Mouse (Mus musculus) hindbrain, embryonic 13.5 days (tissue): ENCODE measurements at regions not wholly inside any gene's neighbourhood (a gene's known extent, or its start where the extent isn't known, plus 50 kb on each side); places are given as distances from the start of the nearest gene placed in this dataset.

Source experiments
- ATAC-seq: fragments of 200-750 bp; cut with Nextera tagmentation; 2 replicates; pipeline ENCODE4 v1.8.0; 2017; ENCODE audit warnings: moderate TSS enrichment; ENCODE audit not compliant: low FRiP score
- H3K27ac ChIP-seq: fragments of 300-500 bp; sonication (generic); 2 replicates; pipeline ENCODE4 v1.5.1; 2015; ENCODE audit warnings: inconsistent platforms, mild to moderate bottlenecking, moderate library complexity
- H3K27me3 ChIP-seq: fragments of 300-500 bp; sonication (generic); 2 replicates; pipeline ENCODE4 v1.6.1; 2015; ENCODE audit warnings: mild to moderate bottlenecking, inconsistent platforms
- H3K36me3 ChIP-seq: fragments of 300-500 bp; sonication (generic); 2 replicates; pipeline ENCODE4 v1.6.1; 2015; ENCODE audit warnings: mild to moderate bottlenecking, inconsistent platforms
- H3K4me1 ChIP-seq: fragments of 300-500 bp; sonication (generic); replicated peaks from 2 replicates; pipeline ENCODE4 v1.6.1; 2015; ENCODE audit warnings: inconsistent platforms
- H3K4me2 ChIP-seq: fragments of 300-500 bp; sonication (generic); 2 replicates; pipeline ENCODE4 v1.6.1; 2015; ENCODE audit warnings: inconsistent platforms, mild to moderate bottlenecking, moderate library complexity
- H3K4me3 ChIP-seq: fragments of 300-500 bp; sonication (generic); 2 replicates; pipeline ENCODE4 v1.5.1; 2015; ENCODE audit warnings: mild to moderate bottlenecking, inconsistent platforms
- H3K9ac ChIP-seq: fragments of 300-500 bp; sonication (generic); 2 replicates; pipeline ENCODE4 v1.6.1; 2015; ENCODE audit warnings: mild to moderate bottlenecking, inconsistent platforms
- H3K9me3 ChIP-seq: fragments of 300-500 bp; sonication (generic); 2 replicates; pipeline ENCODE4 v1.6.1; 2016; ENCODE audit warnings: inconsistent platforms
- WGBS: fragments of 180-500 bp; shearing (Covaris S2); methylation state at CpG from one replicate; pipeline ENCODE4 v1.1.7; 2015; 5-methylcytosine and 5-hydroxymethylcytosine counted together

DNA sequence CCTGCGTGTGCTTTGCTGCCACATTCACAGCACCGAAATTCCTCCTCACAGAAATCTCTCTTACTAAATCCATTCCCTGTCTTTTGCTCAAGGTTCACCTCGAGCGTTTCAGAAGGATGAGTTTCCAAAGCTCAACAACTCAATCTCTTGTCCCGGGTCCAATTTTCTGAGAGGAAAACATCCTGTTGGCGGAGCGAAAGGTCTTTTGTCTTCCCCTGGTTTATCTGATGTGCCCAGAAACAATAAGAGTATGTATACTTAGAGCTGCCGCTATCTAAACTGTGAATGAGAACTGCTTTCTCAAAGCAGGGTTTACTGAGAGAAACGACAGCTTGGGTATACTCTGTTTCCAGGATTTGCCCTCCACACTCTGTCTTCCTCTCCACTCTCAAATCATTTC lies 115.6 kb upstream of the Lrig3 start:
- H3K27ac ChIP-seq: no peak overlapping the region
- no peak overlapping the region for H3K4me3 ChIP-seq
- 60% methylated on average over 9 of the region's 9 CpGs for WGBS
- H3K9me3 ChIP-seq: no peaks in the 10 kb centered on the region
- H3K4me1 ChIP-seq: peaks cover under 1% of the 10 kb centered on the region; the same call in 1 of the 2 replicates
- H3K27me3 ChIP-seq: no peaks in the 10 kb centered on the region
- H3K4me2 ChIP-seq: no peak overlapping the region
- H3K36me3 ChIP-seq: no peaks in the 10 kb centered on the region
- ATAC-seq: no peak
- H3K9ac ChIP-seq: no peak overlapping the region

DNA sequence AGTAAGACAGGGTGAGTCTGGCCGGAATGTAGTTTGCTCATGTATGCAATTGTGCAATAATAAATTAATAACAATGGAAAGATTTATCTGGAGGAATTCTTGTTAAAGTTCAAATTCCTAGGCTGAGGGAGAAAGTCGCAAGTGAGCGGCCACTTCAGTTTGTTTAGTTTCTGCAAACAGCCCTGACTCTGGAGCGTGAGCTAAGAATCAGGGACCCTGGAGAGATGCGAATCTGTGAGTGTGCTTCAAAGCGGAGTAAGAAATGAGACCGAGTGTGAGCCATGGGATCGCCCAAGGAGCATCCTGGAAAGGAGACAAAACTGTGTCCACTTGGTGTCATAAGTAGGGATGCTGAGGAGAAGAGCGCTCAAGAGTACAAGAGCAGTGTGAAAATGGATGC lies 104.2 kb upstream of the Lrig3 start:
- Histone ChIP-seq H3K4me2 (no peak overlapping the region), H3K9me3 (no peaks in the 10 kb centered on the region), H3K27me3 (no peaks in the 10 kb centered on the region), H3K9ac (no peak overlapping the region), H3K27ac (no peak overlapping the region), H3K4me1 (no peaks in the 10 kb centered on the region), H3K4me3 (no peak overlapping the region), H3K36me3 (no peaks in the 10 kb centered on the region)
- 93% methylated on average over 9 of the region's 9 CpGs for WGBS
- ATAC-seq: no peak

DNA sequence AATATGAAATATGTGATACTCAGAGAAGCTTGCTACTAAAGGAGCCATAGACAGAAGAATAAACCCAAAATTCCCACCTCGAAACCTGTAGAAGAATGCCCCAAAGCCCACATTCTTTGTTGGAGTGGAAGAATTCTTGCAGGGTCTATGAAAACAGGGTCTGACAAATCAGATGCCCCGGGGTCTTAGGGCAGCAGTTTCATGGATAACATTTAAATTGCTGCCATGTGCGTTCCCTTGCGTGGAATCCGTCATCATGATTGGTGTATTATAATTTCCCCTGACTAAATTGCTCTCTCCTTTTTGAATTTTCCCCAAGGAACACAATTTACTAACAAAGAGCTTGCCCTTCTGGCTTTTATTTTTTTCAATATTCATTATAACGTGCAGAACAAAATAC lies 99.6 kb upstream of the Lrig3 start:
- no peak for ATAC-seq
- Histone ChIP-seq H3K4me2 (no peak overlapping the region), H3K9me3 (no peaks in the 10 kb centered on the region), H3K27ac (no peak overlapping the region), H3K9ac (no peak overlapping the region), H3K27me3 (no peaks in the 10 kb centered on the region), H3K4me1 (no peaks in the 10 kb centered on the region), H3K4me3 (no peak overlapping the region), H3K36me3 (no peaks in the 10 kb centered on the region)
- 59% methylated on average over 6 of the region's 6 CpGs for WGBS

DNA sequence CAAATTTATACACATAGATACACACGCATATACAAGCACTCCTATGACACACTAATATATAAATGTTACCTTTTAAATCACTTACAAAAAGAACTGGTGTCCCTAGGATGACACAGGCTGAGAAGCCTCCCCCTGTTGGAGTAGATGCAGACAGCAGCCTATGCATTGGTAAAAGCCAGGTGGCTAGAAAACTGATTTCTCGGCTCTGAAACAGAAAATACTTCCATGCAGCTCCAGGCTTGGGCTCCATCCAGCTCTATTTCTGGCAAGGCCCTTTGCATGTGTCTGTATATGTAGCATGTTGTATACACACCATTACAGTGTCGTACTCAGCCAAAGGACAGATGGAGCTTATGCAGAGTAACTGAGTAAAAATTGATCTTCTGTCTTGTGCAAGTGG lies 81.4 kb upstream of the Lrig3 start:
- 84% methylated on average over 3 of the region's 3 CpGs for WGBS
- Histone ChIP-seq H3K4me3 (no peak overlapping the region), H3K4me2 (no peak overlapping the region), H3K27me3 (no peaks in the 10 kb centered on the region), H3K4me1 (0 out of 2 replicates have a peak, but pooled peaks cover 3% of the 10 kb centered on the region), H3K36me3 (no peaks in the 10 kb centered on the region), H3K9me3 (no peaks in the 10 kb centered on the region), H3K9ac (no peak overlapping the region), H3K27ac (no peak overlapping the region)
- ATAC-seq: no peak

DNA sequence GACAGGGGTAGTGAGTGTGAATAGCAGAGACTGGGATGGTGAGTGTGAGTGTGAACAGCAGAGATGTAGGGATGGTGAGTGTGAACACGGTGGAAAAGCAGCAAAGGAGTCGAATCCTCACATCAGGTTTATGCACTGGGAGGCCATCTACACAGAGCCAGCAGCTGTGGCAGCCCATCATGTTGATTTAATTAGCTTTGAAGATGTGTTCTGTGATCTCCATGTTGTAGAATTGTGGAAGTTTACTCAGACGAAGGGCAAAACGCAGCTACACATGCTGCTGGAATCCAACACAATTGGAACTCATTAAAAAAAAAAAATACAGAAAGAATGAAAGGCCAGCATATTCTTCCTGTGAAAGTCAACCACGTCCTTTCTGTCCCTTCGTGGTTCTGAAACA lies 80.2 kb upstream of the Lrig3 start:
- Histone ChIP-seq H3K36me3 (no peaks in the 10 kb centered on the region), H3K9ac (no peak overlapping the region), H3K27ac (no peak overlapping the region), H3K27me3 (no peaks in the 10 kb centered on the region), H3K4me1 (0 out of 2 replicates have a peak, but pooled peaks cover 3% of the 10 kb centered on the region), H3K4me3 (no peak overlapping the region), H3K4me2 (no peak overlapping the region), H3K9me3 (no peaks in the 10 kb centered on the region)
- 63% methylated on average over 6 of the region's 6 CpGs for WGBS
- ATAC-seq: no peak

DNA sequence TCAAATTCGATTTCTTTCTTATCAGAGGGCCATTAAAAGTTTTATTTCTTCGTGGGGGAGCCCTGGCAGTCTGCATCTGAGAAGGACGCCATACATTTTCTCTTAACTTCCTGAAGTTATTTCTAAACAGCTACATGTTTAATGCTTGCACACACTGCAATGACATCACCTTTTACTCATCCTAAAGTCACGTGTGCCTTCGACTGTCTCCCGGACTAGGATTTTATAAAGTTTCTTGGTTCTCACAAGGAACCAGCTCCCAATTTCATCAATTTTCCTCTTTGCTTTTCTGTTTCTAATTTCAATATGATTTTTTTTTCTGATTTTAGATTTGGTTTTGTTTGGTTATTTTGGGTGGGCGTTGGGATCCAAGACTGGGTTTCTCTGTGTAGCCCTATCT lies 73.8 kb upstream of the Lrig3 start:
- no peaks in the 10 kb centered on the region for H3K36me3 ChIP-seq
- H3K9me3 ChIP-seq: no peaks in the 10 kb centered on the region
- 91% methylated on average over 7 of the region's 7 CpGs for WGBS
- H3K4me1 ChIP-seq: 0 out of 2 replicates have a peak, but pooled peaks cover 2% of the 10 kb centered on the region
- no peaks in the 10 kb centered on the region for H3K27me3 ChIP-seq
- H3K9ac ChIP-seq: no peak overlapping the region
- no peak for ATAC-seq
- no peak overlapping the region for H3K27ac ChIP-seq
- no peak overlapping the region for H3K4me3 ChIP-seq
- H3K4me2 ChIP-seq: no peak overlapping the region

DNA sequence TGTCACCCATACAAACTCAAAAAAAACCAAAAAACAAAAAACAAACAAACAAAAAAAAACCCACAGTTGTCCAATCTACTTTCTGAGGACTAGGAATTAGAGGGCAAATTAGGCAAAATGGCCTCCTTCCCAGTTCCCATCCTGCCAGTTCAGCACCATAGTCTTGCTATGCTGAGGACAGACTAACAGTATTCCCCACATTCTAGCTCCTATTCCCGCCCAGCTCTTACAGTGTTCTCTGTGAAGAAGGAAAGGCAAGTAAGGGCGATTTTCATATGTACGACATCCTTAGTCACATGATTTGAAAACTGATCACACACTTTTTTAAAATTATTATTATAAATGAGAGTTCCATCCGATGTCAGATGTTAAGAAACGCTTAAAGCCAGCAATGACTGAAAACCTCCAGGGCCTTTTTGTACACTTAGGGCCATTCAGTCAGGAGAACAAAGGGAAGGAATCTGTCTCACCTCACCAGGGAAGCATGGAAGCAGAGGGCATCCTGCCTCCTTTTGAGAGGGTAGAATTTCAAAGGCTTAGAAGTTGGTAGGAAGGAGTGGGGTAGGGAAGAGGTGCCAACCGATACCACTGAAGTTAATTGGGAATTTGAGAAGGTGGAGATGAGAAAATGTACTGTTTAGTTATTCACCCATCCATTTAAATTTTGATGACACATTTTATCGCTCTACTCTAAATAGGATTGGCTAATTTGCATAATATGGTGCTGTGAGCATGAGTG lies 70.1 kb upstream of the Lrig3 start:
- H3K36me3 ChIP-seq: no peaks in the 10 kb centered on the region
- H3K4me3 ChIP-seq: no peak overlapping the region
- no peaks in the 10 kb centered on the region for H3K27me3 ChIP-seq
- H3K9ac ChIP-seq: no peak overlapping the region
- H3K9me3 ChIP-seq: no peaks in the 10 kb centered on the region
- no peak for ATAC-seq
- H3K4me1 ChIP-seq: 0 out of 2 replicates have a peak, but pooled peaks cover 2% of the 10 kb centered on the region
- 39% methylated on average over 7 of the region's 7 CpGs for WGBS
- H3K27ac ChIP-seq: no peak overlapping the region
- H3K4me2 ChIP-seq: no peak overlapping the region

DNA sequence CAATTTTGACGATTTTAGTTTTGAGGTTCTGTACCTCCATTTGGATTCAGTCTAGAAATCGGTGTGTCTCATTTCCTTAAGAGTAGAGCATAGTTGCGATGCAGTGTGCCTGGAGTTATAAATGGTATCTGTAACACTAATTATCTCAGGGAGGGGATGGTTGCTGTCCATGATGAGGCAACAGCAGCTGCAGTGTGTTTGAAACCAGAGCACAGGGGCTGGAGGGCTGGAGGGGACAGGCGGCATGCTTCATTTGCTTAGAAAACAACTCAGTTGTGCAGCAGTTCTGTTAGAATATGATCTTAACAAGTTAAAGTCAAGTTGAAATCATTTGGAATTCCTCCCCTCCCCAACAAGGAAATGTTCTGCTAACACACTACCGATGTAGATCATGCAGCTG lies 69.3 kb upstream of the Lrig3 start:
- no peaks in the 10 kb centered on the region for H3K27me3 ChIP-seq
- 69% methylated on average over 5 of the region's 5 CpGs for WGBS
- no peaks in the 10 kb centered on the region for H3K36me3 ChIP-seq
- ATAC-seq: no peak
- no peak overlapping the region for H3K4me2 ChIP-seq
- no peak overlapping the region for H3K4me3 ChIP-seq
- no peak overlapping the region for H3K9ac ChIP-seq
- no peaks in the 10 kb centered on the region for H3K9me3 ChIP-seq
- H3K4me1 ChIP-seq: 0 out of 2 replicates have a peak, but pooled peaks cover 2% of the 10 kb centered on the region
- H3K27ac ChIP-seq: no peak overlapping the region

DNA sequence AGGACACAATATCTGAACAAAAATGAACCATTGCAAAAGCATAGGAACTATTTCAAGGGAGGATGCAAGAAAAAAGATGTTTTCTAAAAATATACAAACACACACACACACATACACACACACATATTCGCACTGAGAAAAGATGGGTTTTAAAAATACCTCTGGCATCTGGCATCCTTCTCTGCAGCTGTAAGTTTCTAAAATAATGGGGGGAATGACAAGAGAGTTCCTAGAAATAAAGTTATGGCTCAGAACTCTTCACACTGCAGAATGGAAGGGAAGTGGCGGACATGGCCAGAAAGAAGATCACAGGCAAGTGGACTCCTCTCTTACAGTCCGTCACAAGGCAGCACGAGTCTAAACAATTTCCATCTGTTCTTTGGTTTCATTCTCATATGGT lies 66.5 kb upstream of the Lrig3 start:
- no peak overlapping the region for H3K4me3 ChIP-seq
- no peak overlapping the region for H3K9ac ChIP-seq
- H3K27me3 ChIP-seq: no peaks in the 10 kb centered on the region
- no peak overlapping the region for H3K27ac ChIP-seq
- 93% methylated on average over 4 of the region's 4 CpGs for WGBS
- H3K4me2 ChIP-seq: no peak overlapping the region
- 0 out of 2 replicates have a peak, but pooled peaks cover 2% of the 10 kb centered on the region for H3K4me1 ChIP-seq
- ATAC-seq: no peak
- H3K36me3 ChIP-seq: no peaks in the 10 kb centered on the region
- no peaks in the 10 kb centered on the region for H3K9me3 ChIP-seq

DNA sequence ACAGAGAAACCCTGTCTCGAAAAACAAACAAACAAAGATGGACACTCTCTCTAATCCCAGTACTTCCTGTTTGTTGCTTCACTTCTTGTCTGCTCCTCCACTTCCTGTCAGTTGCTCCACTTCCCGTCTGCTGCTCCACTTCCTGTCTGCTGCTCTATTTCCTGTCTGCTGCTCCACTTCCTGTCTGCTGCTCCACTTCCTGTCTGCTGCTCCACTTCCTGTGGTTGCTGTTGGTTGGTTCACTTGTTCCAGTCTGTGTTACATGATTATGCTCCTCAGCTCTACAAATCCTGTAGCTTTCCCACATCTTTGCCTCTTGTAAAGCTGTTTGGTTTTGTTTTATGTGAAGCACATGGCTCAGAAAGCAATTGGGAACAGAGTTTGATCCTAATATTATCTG lies 65.4 kb upstream of the Lrig3 start:
- 92% methylated on average over 2 of the region's 2 CpGs for WGBS
- Histone ChIP-seq H3K4me3 (no peak overlapping the region), H3K36me3 (no peaks in the 10 kb centered on the region), H3K9me3 (no peaks in the 10 kb centered on the region), H3K9ac (no peak overlapping the region), H3K4me2 (no peak overlapping the region), H3K27ac (no peak overlapping the region), H3K27me3 (no peaks in the 10 kb centered on the region), H3K4me1 (0 out of 2 replicates have a peak, but pooled peaks cover 2% of the 10 kb centered on the region)
- ATAC-seq: no peak

DNA sequence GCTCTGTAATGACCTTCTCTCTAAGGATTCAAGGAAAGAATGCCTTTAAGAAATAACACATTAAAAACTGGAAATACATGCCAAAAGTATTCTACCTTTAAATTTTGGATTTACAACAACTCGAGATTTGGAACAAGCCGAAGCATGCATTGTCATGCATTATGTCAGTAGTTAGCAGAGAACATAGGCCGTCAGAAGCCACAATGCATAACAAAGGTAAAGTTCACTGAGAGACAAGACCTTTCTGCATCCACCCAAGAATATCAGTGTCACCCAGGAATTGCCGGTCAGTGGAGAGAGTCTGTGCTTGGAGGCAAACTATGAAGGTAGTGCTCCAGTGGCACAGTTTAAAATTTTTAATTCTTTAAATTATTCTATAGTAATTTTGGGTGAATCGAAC lies 63.3 kb upstream of the Lrig3 start:
- Histone ChIP-seq H3K4me2 (no peak overlapping the region), H3K9me3 (no peaks in the 10 kb centered on the region), H3K27ac (no peak overlapping the region), H3K4me1 (no peaks in the 10 kb centered on the region), H3K36me3 (no peaks in the 10 kb centered on the region), H3K4me3 (no peak overlapping the region), H3K27me3 (no peaks in the 10 kb centered on the region), H3K9ac (no peak overlapping the region)
- no peak for ATAC-seq
- 84% methylated on average over 5 of the region's 5 CpGs for WGBS

DNA sequence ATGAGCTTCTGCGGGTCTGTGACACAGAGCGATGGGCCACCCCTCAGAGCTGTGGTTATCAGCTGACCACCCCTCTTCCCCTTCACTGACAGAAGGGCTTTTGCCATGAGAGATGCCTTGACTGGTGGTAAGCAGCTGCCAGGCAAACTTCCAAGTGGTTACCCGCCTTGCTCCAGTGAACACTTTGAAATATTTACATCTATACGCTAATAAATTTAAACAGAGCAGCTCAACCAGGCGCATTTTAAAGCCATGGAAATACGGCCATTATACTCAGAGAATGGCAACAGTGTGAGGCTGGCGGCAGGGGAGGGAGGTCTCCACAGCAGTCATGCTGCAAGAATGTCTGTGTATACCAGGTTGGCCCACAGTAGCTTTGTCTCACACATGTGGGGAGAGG lies 53.8 kb upstream of the Lrig3 start:
- Histone ChIP-seq H3K9me3 (no peaks in the 10 kb centered on the region), H3K4me1 (0 out of 2 replicates have a peak, but pooled peaks cover 4% of the 10 kb centered on the region), H3K9ac (no peak overlapping the region), H3K27ac (no peak overlapping the region), H3K27me3 (no peaks in the 10 kb centered on the region), H3K4me3 (no peak overlapping the region), H3K36me3 (no peaks in the 10 kb centered on the region), H3K4me2 (no peak overlapping the region)
- ATAC-seq: peak; percentile 66; the same call in 1 of the 2 replicates
- WGBS: 22% methylated on average over 7 of the region's 7 CpGs
